Mouse (Mus musculus) frontal cortex, adult 2 months (tissue): ENCODE data around the gene Eps15l1. TPM values are rescaled to one million over a fixed set of nuclear protein-coding genes. Genes with fewer than 3 reads are reported as not detected.

Source experiments
- DNase-seq, 2 experiments: peaks; one replicate each; pipeline ENCODE4 v3.0.0; 2022; ENCODE audit warnings: low spot score in 1 of 2; ENCODE audit errors: extremely low spot score in 1 of 2
- polyA plus RNA-seq: library from polyadenylated mRNA; depleted of rRNA; stranded (reverse); fragments of >200 nt; gene quantifications from 2 replicates; pipeline ENCODE4 v1.2.3, GENCODE M21; 2012

Gene Eps15l1
- polyA plus RNA-seq, 1 experiment: 81.8 TPM

DNA sequence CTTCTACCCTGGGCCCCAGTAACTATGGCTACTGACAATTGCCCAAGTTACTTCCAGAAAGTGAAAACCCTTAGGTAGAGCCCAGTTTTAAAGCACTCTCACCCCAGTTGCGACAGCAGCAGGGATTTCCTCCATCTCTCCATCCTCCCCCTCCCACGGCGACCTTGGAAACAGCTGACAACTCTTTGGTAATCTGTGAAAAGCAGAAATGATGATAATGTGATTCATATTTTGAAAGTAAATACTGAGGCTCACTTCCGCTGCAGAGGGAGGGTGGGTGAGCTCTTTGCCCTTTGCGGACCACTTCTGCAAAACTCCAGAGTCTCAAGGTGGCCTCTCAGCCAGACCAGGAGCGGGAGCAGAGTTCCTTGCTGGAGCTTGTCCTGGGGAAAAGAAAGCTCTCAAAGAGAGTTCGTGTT lies 98.8 kb downstream of the Eps15l1 start:
- DNase-seq: no peak

- no peak for DNase-seq
These were observed 99.4 kb downstream of the Eps15l1 start for GRCm38 (mm10) chr8:72321635-72322441.

DNA sequence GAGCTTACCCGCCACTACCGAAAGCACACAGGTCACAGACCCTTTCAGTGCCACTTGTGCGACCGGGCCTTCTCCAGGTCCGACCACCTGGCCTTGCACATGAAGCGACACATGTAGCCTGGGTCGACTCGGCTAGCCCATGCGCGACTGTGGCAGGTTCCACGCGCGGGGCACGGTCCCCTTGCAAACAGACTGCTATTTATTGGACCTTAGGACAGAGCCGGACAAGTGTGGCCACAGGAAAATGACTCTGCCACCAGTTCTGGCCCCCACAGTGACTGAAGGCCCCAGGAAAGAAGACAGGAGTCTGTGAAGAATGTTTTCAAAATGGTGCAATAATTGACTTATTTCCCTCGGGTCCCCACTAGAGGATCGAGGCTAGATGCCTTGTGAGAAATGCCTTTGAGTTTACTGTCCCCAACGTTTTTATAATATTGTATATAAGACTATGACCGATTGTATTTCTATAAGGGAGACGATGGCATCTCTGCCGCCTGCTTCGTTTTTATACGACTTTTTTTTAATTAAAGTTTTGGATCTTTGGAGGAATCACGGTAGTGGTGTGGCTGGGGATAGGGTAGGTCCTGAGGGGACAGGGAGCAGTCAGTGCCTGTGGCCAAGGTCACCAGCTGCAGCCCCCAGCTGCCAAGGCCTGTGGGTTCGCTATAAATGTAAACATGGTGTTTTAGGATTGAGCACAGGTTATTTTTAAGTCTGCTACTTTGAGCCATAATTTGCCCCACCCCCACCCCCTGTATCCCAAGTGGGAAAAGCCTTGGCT lies 100.3 kb downstream of the Eps15l1 start:
- DNase-seq: no peak

DNA sequence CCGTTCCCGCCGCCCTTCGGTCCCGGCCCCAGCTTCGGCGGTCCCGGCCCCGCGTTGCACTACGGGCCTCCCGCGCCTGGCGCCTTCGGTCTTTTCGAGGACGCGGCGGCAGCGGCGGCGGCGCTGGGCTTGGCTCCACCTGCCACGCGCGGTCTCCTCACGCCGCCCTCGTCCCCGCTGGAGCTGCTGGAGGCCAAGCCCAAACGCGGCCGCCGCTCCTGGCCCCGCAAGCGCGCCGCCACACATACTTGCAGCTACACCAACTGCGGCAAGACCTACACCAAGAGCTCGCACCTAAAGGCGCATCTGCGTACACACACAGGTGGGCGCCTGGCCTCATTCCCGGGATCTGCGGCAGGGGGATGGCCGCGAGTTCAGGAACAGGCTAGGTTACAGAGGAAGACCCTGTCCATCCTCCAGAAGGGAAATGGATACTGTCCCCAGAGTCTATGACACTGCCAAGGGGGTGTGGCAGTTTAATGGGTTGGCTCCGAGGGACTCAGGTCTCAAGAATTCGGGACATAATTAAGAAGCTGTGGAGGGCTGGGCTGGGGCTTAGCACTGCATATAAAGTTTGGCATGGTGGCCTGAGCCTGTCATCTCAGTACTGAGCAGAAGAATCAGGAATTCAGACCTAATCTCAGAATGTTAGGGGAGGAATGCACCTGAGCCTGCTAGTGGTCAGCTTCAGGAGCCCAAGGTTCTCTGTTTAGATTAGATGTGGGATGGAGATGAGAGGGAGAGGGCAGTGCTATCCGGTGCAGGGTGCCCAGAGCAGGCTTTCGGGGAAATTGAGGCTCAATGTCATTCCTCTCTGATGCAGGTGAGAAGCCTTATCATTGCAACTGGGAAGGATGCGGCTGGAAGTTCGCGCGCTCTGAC lies 101.1 kb downstream of the Eps15l1 start:
- no peak for DNase-seq

GRCm38 (mm10) chr8:72319397-72319796 lies 101.9 kb downstream of the Eps15l1 start:
- DNase-seq: no peak

DNA sequence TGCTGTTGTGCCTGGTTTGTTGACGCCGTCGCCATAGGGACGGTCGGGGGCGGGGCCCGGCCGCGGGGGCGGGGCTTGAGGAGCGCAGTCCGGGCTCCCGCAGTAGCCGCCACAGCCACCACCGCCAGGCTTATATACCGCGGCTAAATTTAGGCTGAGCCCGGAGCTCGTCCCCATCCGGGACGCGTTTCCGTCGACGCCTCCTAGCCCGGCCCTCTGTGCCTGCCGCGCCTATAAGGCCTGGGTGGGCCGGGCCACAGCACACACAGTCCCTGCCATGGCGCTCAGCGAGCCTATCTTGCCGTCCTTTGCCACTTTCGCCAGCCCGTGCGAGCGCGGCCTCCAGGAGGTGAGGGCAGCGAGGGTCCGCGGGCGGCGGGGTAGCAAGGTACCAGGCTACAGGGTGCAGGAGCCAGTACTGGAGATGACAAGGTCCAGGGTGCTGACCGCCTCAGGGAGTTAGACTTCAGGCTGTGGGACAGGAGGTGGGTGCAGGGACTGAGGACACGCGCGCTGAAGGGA lies 102.4 kb downstream of the Eps15l1 start, which contains the start of gene Klf2:
Gene Klf2, plus strand, starts transcription at position 233 of the 522 bp plus-strand sequence.
- DNase-seq: peak; percentile 66 to 85

DNA sequence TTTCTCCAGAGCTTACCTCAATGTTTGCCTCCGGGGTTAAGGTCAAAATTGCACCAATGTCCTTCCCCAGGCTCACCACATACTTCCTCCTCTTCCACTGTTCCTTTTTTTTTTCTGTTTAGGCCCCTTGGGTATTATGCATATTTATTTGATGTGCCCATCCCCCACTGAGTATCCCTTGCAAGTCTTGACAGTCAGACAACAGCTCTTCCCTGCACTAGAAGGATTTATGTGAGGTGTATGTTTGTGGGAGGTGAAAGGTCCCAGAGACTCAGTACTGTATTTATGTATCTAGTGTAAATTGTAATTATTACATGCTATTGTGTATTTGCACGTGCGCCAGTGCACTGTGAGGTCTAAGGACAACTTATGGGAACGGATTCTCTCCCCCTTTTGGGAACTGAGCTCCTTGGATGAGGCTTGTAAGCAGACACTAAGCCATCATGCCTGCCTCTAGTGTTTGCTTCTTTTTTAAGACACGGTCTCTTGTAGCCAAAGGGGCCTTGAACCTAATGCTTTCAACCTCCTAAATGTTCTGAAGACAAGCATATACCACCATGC lies 103.4 kb downstream of the Eps15l1 start:
- no peak for DNase-seq

GRCm38 (mm10) chr8:72316053-72316695 lies 105.1 kb downstream of the Eps15l1 start:
- DNase-seq: no peak

- DNase-seq: no peak
These were observed 108.2 kb downstream of the Eps15l1 start for GRCm38 (mm10) chr8:72312926-72313518.

DNA sequence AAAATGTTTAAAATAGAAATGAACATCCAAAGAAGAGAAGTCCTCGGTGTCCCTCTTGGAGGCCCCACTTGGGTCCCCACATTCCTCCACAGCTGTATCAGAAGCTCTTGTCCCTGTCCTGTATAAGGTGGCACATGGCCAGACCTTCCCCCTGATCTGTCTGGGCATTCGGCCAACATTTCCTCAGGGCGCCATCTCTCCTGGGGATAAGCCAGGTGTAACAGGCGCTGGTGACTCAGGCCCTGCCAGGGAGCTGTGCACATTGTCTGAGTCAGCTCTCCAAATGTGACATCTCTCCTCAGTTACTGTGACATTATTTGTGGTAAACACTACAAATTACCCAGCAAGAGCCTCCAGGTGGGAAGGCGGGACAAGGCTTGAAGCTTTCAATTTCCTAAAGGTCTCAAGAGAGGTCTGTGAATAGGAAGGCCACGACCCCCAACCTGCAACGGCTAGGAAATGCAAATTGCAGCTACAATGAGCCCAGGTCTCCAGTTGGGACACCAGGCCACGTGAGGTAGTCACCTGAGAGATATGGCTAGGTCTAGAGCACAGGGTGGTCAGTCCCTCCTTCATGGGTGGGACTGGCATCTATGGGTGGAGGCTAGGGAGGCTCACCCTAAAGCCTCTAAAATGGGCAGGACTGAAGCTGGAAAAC lies 110.3 kb downstream of the Eps15l1 start:
- peak; percentile 63 to 87 for DNase-seq

- no peak for DNase-seq
These were observed 113.0 kb downstream of the Eps15l1 start for GRCm38 (mm10) chr8:72308276-72308675.

DNA sequence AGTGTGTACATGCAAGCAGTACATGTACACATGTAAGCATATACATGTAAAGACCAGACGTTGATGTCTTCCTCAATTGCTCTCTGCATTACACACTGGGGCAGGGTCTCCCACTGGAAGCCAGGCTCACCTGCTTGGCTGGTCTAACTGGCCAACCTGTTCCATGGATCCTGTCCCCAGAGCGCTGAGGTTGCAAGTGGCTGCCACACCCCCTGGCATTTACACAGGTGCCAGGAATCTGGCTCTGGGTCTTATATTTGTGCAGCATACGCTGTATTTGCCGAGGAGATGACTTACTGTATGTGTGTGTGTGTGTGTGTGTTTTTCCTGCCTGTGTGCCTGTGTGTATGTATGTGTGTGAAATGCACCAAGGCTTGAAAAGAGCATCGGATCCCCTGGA lies 114.3 kb downstream of the Eps15l1 start:
- DNase-seq: no peak

DNA sequence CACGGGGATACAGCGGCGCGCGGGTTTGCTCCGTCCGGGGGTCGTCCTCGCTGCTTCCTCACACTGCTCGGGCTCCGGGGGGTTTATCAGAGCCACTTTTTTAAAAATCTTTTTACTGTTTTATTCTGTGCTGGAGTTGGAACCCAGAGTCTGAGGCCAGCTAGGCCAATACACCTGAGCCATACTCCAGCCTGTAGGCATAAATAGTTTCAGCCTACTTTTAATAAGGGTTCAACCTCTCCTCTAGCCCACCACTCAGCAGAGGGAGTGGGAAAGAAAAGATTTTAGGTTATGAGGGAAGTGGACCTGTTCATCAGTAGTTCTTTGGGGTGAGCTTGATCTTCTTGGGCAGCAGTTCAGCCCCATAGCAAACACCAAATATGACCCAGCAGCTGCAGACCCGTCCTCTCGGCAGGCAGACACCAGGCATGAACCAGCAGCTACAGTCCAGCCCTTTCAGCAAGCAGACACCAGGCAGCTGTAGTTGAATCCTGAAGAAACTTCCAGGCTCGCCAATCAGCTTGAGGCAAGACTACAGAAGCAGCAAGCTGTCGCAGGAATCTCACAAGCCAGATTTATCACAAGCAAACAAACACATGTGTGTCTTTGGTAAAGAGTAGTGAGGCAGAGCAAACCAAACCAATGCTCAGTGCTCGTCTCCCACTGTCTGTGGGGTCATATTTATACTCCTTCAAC lies 115.9 kb downstream of the Eps15l1 start, which contains the start of gene Gm10282:
Gene Gm10282, minus strand, starts transcription at position 51 of the 696 bp plus-strand sequence.
- no peak for DNase-seq

- DNase-seq: peak in 1 of 2 experiments; percentile 40
These were observed 117.6 kb downstream of the Eps15l1 start for GRCm38 (mm10) chr8:72303633-72304032.

GRCm38 (mm10) chr8:72302986-72303612 lies 118.2 kb downstream of the Eps15l1 start:
- no peak for DNase-seq

GRCm38 (mm10) chr8:72301497-72301896 lies 119.8 kb downstream of the Eps15l1 start:
- DNase-seq: no peak

DNA sequence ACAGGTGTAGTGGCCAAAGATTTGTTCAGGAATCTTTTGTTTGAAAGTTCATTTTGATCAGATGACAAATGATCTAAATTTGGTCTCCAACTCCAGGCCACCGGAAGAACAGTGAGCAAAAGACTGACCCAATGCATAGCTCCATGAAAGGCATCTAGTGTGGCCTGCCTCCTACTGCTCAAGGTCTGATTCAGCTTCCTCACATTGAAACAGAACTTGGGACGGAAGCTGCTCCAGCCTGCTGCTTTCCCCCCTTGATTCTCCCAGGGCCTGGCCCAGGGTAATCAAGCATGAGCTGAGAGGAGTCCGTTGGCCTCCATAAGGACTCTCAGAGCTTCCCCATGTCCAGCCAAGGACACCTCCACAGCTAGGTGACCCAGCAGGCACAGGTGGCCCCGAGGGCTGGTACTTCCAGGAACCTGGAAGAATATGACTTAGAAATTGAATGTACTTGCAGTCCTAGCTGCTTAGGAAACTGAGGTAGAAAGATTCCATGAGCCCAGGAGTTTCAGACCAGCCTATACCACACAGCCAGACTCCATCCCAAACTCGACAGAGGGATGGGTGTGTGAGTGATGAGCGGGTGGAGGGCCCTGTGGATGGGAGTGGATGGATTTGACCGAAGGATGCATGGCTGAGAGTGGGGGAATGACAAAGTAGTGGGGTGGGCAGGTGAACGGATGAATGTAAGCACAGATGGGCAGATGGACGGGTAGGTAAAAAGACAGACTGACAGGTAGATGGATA lies 120.4 kb downstream of the Eps15l1 start:
- no peak for DNase-seq
